Mouse (Mus musculus) gastrocnemius, postnatal 14 days (tissue): ENCODE data around the gene Zfand4. TPM values are rescaled to one million over a fixed set of nuclear protein-coding genes. Genes with fewer than 3 reads are reported as not detected.

ENCODE experiments used
- DNase-seq: peaks from one replicate; pipeline ENCODE4 v3.0.0; 2021; ENCODE audit warnings: mixed read lengths
- intact Hi-C: fragments of 180-260 bp; cut with DNase I; formaldehyde crosslinking; loops from one replicate; pipeline ENCODE4 v1.15.1; 2025; ENCODE audit warnings: low total_unique reads
- total RNA-seq, 2 experiments: library from RNA; stranded (reverse); gene quantifications; 2 replicates each; pipeline ENCODE4 v1.2.3; 2021

Zfand4 gene
- total RNA-seq, 2 experiments from 2014 or later: 0.97 to 1.3 TPM

DNA sequence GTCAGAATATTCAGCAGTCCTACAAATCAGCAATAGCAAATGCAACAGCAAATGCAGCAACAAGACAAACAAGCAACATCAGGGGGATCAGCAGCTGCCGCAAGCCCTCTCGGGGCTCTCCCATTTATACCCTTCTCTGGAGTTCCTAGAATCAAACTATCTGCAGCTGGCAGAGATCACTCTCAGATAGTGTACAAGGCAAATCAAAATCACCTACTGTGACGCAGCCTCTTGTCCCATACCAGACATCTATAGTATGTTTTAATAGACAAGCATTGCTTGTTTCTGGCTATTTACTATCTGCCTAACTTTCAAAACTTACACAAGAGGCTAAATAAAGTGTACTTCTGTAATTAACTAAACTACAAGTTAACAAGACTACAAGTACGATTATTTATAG lies 98.0 kb downstream of the Zfand4 start:
- intact Hi-C loops: no loop called here
- no peak for DNase-seq

DNA sequence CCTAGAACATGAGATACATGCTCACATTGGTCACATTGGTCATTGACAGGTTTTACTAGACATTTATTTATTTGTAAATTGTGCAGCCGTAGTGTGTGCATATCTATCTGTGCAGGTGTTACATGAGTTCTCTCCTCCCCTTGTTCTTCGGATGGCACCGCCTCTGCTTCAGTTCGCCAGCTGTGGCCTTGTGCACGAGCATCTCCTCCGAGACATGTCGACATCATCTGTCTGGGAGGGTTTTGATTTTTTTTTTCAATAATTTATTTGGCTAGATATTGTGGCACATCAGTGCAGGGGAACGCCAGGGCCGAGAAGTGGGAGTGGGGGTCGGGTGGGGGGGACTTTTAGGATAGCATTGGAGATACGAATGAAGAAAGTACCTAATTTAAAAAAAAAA lies 103.9 kb downstream of the Zfand4 start:
- intact Hi-C loops: no loop called here
- no peak for DNase-seq

DNA sequence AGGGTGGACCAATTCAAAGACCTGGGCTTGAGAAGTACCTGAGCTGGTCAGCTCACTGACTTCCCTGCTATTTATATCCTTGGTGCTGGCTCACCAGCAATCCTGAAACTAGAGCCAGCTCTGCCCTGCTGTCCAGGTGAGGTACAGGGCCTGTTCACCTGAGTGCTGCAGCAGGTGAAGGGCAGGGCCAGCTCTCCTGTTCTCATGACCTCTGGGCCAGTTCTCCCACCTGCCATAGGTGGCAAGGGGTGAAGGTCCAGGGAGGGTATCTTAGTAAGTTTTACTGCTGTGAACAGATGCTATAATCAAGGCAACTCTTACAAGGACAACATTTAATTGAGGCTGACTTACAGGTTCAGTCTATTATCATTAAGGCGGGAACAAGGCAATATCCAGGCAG lies 105.8 kb downstream of the Zfand4 start:
- intact Hi-C loops: no loop called here

DNA sequence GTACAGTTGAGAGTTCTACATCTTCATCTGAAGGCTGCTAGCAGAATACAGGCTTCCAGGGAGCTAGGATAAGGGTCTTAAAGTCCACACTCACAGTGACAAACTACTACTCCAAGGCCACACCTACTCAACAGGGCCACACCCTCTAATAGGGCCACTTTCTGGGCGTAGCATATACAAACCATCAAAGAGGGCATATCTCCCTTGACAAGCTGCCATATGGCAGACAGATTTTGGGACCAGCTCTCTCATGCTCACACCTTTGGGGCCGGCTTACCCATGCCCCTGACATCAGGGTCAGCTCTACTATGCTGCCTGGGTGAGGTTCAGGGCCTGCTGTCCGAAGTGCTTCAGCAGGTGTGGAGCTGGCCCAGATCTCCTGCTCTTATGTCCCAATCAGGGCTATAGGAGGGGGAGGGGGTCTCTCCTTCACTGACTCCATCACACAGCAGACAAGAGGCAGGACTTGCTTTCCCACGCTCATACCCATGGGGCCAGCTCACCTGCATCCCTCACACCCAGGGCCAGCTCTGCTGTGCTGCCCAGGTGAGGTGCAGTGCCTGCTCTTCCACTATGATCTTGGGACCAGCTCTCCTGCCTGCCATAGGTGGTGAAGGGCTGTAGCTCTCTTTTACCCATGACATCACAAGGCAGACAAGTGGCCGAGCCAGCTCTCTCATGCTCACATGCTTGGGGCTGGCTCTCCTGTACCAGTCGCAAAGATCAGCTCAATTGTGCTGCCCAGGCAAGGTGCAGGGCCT lies 106.4 kb downstream of the Zfand4 start:
- no peak for DNase-seq
- intact Hi-C loops: no loop called here

More for the DNA sequence above, 105.8 kb downstream of the Zfand4 start:
- no peak for DNase-seq

DNA sequence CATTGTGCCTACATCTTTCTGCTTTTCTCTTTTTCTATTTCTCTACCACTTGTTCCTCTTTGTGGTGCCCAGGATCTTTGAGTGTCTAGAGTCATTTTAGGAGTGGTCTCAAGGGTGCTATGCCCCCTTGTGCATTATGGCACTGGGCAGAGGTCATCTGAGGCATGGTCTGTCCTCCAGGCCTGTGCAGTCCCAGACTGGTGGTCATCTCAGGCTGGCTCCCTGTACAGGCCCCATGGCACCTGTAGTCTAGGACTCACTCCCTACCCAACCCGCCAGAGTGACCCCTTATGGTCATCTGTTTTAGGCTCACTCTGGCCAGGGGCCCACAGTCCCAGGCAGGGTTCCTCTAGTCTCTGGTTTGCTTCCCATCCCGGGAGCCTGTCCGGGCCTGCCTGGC lies 107.5 kb downstream of the Zfand4 start:
- intact Hi-C loops: no loop called here

DNA sequence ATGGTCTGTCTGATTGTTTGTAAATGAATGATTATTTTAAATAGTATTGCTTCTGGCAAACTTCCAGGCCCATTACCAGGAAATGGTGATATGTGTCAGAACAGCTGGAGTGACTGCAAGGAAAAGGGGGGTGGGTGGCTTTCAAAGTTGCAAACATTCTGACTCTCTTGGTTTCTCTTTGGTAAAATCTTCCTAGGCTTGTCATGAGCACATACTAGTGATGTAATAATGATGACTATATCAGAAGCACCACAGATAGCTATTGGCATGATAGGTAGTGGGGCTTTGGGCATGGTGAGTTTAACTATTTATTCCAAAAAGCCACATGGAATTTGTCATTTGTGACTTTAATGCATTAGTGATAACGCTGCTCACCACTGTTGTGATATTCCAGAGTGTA lies 110.1 kb downstream of the Zfand4 start:
- intact Hi-C loops: no loop called here
- no peak for DNase-seq

More for the DNA sequence above, 107.5 kb downstream of the Zfand4 start:
- DNase-seq: no peak

DNA sequence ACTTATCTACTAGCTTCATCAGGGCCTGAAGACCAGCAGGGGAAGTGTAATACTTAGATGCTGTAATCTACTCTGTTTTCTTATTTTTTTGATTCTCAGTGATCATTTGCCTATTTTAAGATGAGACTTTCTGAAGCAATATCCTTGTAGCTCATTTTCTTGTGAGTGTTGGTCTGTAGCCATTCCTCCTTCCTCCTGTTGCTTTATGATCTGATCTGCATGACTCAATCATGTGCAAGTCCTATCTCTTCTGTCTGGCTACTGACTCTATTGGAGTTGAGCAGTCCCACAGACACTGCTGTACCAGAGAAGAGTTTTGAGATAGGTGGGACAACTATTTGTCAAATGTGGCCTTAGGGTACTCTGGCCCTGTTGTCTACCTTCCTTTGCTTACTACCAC lies 110.6 kb downstream of the Zfand4 start:
- intact Hi-C loops: no loop called here
- DNase-seq: no peak

DNA sequence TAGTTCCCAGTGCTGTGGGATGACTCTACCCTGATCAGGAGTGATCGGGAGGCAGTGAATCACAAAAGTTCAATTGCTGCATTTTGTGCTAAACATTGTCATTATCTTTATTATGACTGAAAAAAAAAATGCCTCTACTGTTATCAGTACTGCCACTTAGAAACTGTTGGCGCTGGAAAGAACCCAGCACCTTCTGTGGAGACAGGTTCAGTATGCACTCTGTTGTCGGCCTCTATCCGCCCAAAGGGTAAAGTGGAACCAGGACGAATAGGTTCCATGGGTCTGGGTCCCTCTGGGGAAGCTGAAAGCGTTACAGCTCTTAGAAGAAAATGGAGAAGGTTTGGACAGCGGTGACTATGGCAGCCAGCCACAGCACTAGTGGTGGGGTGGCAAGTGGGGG lies 114.9 kb downstream of the Zfand4 start:
- intact Hi-C loops: no loop called here

More for the DNA sequence above, 114.9 kb downstream of the Zfand4 start:
- no peak for DNase-seq

Other genes with a start within 250 kb of the Zfand4 start
- 10 to 100 TPM; 26.8 to 37.0 TPM for gene Tmcc1, start 70.7 kb upstream of the Zfand4 start, total RNA-seq
- gene Washc2, start 56.2 kb upstream of the Zfand4 start, total RNA-seq: 10 to 100 TPM; 22.2 to 22.4 TPM
- 10 to 100 TPM; 20.8 to 28.3 TPM for gene March8, start 73.8 kb downstream of the Zfand4 start, total RNA-seq
- 1 to 10 TPM; 1.3 to 2.4 TPM for gene Alox5, start 197.0 kb downstream of the Zfand4 start, total RNA-seq
- not detected for gene Olfr211, start 224.9 kb downstream of the Zfand4 start, total RNA-seq
- not detected for gene Olfr212, start 242.3 kb downstream of the Zfand4 start, total RNA-seq